Mouse (Mus musculus) megakaryocyte-erythroid progenitor cell, adult 5-6 weeks (primary cell): ENCODE measurements at regions not wholly inside any gene's neighbourhood (a gene's known extent, or its start where the extent isn't known, plus 50 kb on each side); places are given as distances from the start of the nearest gene placed in this dataset.

Experiments used
- ATAC-seq: replicated peaks from 2 replicates; pipeline ENCODE4 v1.8.0; 2016; ENCODE audit warnings: mild to moderate bottlenecking, inconsistent platforms; ENCODE audit not compliant: severe bottlenecking, poor library complexity, low FRiP score, low TSS enrichment

DNA sequence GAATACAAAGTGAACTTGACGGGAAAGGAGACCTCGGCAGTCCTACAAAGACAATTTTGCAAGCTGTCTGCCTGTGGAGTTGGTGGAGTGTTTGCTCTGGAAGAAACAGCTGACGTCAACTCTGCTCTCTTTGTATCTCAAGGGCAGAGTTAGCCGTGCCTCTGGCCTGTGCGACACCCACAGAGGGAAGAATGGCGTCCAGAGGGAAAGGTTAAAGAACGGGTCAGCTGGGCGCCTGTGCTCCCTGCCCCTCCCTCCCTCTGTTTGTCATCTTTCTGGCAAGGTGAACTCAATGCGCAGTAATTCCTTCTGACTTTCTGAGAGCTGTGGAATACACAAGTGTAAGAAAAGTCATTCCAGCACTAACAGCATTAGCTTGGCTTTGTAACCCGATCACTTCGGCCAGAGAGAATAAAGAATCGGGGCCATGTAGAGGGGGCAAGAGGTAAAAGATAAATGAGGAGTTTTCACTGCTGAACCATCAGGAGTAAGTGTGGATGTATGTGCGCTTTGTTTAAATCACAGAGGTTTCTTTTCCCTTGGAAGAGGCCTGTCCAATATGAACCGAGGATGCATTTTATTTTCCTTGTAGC is 474.6 kb upstream of the Got2 start:
- no peak for ATAC-seq

DNA sequence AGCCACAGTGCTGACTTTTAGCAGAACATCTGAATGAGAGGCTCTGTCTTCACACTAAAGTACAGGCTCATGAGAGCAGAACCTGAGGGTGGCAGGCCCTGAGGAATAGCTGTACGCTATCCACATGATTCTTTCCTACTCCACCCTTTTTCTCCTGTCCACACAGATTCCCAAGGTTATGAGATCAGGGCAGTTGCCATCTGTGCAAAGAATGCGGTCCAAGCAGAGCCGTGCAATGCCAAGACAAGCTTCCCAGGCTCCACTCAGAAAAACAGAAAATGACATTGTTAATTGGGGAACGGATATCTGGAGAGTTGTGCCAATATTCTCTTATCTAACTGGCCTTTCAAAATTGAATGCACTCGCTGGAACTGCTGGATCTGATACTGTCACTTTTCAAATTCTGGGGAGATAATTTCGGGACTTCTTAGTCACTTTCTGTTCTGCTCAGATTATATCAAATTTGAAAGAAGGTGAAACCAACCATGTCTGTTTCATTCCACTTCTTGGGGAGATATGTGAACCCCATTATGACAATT is 462.3 kb upstream of the Got2 start:
- no peak for ATAC-seq

DNA sequence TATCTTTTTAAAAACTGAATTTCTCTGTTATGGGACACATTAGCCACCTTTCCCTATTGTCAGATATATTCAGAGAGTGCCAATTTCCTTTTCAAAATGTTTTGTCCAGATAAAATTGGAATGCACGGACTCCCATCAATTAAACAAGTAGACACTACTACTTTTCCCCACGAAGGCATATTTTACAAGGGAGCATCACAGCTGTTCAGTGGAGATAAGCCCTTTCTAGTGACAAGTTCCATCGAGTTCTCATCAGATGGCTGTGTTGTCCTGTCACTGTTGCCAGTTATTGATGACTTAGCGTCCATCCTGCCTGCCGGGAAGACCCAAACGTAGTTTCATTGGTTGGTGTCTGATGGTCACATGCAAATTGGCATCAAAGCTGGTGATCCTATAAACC is 461.2 kb upstream of the Got2 start:
- no peak for ATAC-seq

DNA sequence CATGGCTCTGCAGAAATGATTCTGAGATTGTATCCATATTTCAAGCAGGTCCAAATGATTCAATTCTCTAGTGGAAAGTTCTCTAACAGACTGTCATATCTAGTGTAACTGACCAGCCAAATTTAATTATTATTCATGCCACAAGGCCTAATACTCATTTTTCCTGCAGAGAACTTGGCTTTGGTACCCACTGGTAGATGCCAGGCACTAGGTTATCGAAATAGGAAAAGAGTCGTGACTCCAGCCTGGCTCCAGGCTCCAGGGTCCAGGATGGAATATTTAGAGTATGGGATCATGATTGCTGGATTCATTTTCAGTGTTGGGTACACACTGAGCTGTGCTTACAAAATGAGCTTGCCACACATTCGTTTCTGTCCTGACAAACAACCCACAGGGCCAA is 452.4 kb upstream of the Got2 start:
- ATAC-seq = no peak

DNA sequence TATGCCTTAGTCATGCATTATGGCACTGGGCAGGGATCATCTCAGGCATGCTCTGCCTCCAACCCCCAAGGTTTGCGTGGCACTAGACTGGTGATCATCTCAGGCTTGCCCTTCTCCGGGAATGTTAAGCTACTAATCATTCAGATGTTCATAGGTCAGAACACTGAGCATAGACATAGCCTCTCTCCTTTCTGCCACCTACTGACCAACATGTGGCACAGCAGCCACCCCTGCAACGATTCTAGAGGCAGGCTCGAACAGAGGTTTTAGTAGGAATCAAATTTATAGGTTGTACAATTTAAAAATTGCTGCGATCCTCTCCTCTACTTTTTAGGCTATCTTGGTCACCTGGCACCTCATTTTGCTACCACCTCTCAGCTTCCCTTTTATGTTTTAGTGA is 430.0 kb upstream of the Got2 start:
- ATAC-seq = no peak

DNA sequence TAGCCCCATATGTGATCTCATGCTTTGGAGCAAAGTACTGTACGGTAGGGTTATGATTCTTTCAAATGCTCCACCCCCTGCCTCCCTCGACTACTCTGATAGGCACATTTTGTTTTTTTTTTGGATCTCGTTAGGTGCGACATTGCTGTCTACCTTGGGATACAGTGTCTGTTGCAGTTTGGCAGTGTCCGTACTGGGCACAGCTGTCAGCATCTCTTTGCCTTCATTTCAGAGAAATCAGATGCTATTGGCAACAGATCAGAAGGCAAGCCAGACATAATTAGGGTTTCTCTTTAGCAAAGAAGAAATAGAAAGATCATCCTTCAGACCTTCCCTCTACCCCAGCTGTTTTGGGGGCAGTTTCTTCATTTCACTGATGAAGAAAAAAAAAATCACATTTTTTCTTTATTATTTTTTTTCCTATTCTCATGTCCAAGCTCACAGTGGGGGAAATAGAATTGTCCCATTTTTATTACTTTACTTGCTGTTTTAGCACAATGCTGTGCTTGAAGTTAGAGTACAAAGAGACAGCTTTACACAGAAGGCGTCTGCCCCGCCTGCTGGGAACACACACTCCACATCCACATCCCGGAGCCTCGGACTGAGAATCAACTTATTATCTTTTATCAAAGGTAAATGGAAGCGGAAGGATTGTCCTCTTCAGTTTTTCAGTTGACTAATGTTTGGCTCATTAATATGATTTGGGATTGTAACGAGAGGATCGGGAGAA is 420.8 kb upstream of the Got2 start:
- ATAC-seq = no peak

DNA sequence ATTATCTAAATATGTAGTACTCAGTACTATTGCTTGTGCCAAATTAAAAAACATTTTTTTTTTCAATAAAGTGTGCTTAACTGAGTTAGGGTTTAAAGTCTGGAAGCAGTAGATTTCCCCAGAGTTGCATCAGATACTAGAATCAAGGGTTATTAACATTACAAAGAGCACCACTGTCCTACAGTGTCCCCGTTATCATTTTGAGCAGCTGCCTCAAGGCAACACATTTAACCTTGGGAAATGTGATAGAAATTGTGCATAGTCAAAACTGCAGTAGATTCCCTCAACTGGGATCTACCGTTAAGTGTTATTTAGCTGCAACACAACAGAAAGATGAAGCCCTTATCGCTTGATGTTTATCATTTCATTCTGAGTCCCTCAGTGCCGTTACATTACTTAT is 408.3 kb upstream of the Got2 start:
- no peak for ATAC-seq

DNA sequence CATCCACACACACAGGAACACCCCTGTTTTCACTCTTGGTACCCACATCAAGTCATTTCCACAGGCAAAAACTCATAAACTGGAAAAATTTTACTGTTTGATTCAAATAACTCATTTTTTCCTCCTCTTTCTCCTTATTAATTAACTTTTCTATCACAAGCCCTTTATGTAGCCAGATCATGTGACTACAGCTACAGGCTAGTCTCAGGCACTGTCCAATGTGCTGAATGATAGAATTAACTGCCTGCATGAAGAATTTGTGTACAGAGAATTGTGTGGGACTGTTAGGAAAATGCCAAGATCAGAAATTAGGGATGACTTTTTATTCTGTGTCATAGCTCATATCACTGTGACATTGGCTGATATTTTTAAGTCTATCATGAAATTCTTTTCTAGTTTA is 402.4 kb upstream of the Got2 start:
- ATAC-seq = no peak

DNA sequence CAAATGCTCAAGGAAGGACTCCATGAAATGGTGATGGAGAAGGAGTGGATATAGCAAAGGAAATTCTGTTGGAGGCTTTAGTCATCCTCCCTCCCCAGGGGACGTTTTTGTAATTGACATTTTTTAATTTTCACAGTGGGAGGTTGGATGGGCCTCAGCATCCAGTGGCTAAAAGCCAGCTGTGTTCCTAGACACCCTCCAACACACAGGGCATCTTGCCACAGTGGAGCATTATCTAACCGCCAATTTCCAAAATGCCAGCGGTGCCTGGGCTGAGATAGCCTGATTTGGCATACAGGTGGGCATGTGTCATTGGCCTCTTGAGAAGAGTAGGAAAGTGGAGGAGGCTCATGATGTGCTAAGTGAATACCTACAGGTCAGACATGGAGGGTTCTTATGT is 401.2 kb upstream of the Got2 start:
- no peak for ATAC-seq

DNA sequence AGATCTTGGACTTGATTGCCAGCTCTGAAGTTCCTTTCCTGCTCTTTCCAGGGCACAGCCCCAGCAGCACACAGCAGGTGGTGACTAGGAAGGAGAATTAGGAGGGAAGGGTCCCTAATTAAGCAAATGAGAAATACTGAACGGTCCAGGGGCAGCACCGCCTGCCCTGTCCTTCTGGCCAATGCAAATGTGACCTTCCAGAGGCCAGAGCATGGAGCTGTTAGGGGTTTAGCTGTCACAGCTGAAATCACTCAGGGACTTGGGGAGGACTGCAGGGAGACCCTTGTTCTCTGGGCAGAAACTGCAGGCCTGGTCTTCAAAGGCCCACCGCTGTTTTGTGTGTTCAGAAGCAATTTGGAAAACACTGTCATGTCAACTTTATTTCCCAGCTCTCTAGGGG is 400.2 kb upstream of the Got2 start:
- ATAC-seq = no peak

DNA sequence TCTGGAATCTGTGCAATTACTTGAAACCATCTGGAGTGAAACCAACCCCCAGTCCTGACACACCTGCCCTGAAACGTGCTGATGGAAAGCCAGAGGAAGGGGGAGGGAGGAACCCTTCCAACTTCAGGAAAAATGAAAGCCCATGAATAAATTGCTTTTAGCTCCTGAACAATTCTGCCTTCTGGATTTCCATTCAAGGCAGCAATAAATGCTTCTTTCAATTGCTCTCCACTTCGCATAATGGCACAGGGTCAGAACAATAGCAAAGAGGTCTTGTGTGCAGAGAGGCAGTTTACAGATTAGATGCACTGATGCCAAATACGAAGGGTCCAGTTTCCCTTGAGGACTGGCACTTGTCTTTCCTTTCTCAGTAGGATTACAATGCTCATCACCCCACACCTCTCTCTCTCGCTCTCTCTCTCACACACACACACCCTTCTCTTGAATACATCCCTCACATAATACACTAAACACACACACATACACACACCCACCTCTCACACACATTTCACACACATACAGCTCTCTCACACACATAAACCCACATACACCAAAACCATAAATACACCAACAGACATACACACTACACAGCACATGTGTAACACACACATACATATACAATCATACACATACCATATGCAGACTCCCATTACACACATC is 389.3 kb upstream of the Got2 start:
- no peak for ATAC-seq

DNA sequence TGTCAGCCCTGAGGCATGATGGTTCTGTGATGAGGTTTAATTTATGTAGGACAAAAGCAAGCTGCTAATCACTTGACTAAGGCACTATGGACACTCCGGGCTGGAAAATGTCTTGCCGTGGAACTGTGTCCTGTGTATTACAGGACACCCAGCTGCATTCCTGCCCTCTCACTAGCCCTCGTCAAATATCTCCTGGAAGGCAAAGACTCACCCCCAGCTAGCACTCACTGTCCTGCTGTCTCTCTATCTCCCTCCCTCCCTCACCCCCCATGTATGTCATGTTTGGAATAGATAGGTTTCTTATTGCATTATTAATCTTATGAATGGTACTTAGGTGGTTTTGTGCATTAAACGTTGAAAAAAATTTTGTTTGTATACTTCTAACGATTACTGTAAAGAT is 388.7 kb upstream of the Got2 start:
- no peak for ATAC-seq

DNA sequence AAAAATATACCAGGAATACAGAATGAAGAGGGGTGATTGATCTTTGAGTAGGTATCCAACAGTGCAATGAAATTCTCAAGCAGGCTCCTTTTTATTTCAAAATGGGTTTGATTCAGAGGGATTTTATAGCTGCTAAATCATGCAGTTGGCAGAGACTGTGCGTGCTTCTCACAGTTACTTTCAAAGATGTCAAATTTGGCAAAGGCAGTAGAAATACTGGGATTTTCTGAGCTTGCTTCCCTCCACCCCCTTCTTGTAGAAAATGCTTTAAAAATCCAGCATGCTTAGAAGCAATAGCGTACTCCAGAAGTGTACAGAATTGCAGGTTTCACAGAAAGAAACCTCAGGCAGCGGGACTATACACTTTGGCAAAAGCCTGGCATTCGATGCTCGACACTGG is 367.9 kb upstream of the Got2 start:
- ATAC-seq = no peak

DNA sequence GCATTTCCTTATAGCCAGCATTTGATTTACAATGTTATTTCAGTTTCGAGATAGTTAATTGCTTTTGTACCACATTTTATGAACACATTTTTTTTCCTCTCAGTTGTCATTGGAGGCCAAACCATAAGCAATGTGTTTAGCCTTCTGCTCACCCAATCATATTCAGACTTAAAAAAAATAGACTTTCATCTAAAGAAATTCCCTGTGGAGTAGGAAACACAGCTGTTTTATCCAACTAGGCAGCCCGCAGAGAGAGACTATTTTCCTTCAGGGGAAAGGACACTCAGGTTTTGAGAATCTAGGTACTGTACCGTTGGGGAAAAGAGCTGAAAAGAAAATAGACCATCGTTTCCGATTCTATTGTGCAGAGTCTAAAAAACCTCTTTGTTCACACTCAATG is 367.5 kb upstream of the Got2 start:
- ATAC-seq = no peak

DNA sequence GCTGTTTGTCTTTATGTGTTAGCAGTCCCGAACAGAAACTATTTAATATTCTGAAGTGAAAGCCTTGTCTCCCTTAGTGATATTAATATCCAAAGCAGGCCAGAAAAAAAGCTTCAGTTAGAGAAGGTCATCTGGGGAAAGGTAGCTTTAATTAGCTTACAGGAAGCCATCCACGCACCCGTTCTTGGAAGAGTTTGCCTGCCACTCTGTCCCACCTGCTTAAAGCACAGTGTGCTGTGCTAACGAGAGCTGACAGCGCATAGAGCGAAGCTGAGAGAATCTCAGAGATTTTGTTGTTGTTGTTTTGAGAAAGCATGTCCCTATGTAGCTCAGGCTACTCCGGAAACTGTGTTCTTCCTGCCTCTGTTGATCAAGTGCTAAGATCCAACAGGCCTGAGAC is 357.7 kb upstream of the Got2 start:
- no peak for ATAC-seq

DNA sequence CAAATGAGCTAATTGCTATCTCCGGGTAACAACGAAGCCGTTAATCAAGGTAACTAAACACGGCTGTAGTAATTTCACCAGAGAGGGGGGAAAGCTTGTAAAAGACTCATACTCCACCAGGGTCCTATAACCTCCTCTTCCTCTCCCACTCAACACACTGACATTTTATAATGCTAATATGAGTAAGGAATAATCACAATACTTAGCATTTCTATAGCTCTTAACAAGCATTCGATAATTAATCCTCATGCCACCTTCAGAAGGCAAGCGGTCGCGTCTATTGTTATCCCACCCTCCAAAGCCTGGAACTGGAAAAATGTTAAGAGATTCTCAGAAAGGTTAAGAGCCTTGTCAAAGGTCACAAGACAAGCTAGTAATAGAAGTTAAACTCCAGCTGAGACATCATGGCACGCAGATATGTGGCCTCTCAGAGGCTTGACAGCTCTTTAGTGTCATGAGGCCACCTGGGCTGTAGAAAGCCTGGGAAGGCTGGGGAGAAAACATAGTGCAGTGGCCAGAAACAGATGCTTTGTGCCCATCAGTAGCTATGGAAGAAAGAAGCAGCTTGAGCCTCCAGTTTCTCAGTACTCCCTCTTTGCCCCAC is 356.3 kb upstream of the Got2 start:
- no peak for ATAC-seq

DNA sequence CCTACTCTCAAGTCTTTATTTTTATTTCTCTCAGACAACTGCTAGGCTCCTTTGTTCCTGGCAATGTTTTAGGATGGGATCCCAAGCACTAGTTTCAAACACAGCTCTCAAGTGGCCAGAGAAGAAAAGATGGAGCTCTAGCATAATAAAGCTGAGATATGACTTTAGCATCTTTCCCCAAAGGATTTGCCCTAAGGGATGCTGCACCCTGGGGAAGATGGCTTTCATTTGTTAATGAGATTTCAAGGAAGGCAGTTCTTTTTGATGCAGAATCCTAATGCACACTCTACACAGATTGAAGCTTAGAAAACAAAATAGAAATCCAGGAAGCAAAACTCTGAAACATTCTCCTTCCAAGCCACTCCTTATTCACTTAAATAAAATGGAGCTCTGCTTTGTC is 350.1 kb upstream of the Got2 start:
- ATAC-seq = no peak

DNA sequence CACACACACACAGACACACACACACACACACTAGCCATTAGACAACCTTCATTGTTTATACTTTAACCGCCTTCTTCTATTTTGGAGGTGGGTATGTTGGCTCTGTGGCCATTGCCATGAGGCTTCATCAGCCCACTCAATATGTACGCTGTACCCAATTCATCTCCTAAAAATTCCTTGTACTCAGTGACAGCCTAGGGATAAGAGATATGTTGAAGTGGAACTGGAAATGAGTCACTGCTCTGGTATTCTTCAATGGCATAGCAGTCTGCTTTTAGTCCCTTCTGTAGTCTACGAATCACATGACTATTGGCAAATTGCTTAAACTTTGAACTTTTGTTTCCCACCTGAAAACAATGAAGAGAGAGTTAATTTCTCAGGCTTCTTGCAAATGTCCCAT is 349.6 kb upstream of the Got2 start:
- no peak for ATAC-seq

DNA sequence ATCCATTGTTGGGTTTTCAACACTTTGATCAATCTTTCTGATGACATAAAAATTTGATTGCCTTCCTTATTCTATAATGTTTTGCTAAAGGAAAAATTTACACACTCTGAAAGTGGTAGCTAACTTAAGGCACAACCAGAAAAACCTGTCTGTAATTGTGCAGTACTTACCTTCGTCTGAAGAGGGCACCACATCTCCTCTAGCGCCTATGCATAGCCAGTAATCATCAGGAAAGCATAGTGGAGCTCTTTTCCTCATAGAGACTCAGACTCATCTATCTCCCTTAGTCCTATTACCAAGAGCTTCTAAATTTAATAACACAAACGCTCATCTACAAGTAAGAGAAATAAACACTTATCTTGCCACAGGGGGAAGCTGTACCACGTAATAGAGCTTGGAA is 342.1 kb upstream of the Got2 start:
- ATAC-seq = no peak
